Mouse (Mus musculus) kidney, adult 2 months (tissue): ENCODE data around the gene Gpld1. TPM values are rescaled to one million over a fixed set of nuclear protein-coding genes. Genes with fewer than 3 reads are reported as not detected.

ENCODE experiments used
- DNase-seq: peaks from one replicate; pipeline ENCODE4 v3.0.0; 2021
- H3K27ac ChIP-seq: fragments of 200-500 bp; 2 replicates; pipeline ENCODE4 v1.5.1; 2012; ENCODE audit warnings: low read depth, low read length, control low read depth, inconsistent platforms; ENCODE audit not compliant: insufficient read depth
- H3K27me3 ChIP-seq: fragments of 200-500 bp; replicated peaks from 2 replicates; pipeline ENCODE4 v1.6.1; 2012; ENCODE audit warnings: mild to moderate bottlenecking, moderate library complexity, low read length, inconsistent platforms; ENCODE audit not compliant: control insufficient read depth, insufficient read depth
- H3K36me3 ChIP-seq: fragments of 200-500 bp; 2 replicates; pipeline ENCODE4 v1.6.1; 2012; ENCODE audit warnings: mild to moderate bottlenecking, moderate library complexity, low read length, inconsistent platforms; ENCODE audit not compliant: control insufficient read depth, insufficient read depth
- H3K4me1 ChIP-seq: fragments of 200-500 bp; 2 replicates; pipeline ENCODE4 v1.6.1; 2011; ENCODE audit warnings: low read length; ENCODE audit not compliant: control insufficient read depth, insufficient read depth
- H3K4me3 ChIP-seq: fragments of 200-500 bp; 2 replicates; pipeline ENCODE4 v1.5.1; 2011; ENCODE audit warnings: mild to moderate bottlenecking, low read depth, low read length, control low read depth; ENCODE audit not compliant: insufficient read depth
- CTCF ChIP-seq: fragments of 200-500 bp; conservative IDR thresholded peaks from 2 replicates; pipeline ENCODE4 v1.5.1; 2011; ENCODE audit warnings: low read depth, mild to moderate bottlenecking, control low read depth, low read length, moderate library complexity, mixed read lengths; ENCODE audit not compliant: insufficient read depth, insufficient read length
- POLR2A ChIP-seq: fragments of 200-500 bp; IDR thresholded peaks from one replicate; pipeline ENCODE4 v1.6.1; 2011; ENCODE audit warnings: low read depth, low read length, control low read depth
- WGBS: fragments of 180-500 bp; shearing (Covaris S2); methylation state at CpG from one replicate; pipeline ENCODE4 v1.1.7; 2018; 5-methylcytosine and 5-hydroxymethylcytosine counted together
- polyA plus RNA-seq: library from polyadenylated mRNA; depleted of rRNA; stranded (reverse); fragments of >200 nt; gene quantifications from 2 replicates; pipeline ENCODE4 v1.2.3, GENCODE M21; 2012

The Gpld1 gene
- polyA plus RNA-seq, 1 experiment: 1.3 TPM

GRCm38 (mm10) chr13:24948870-24949269, 5.9 kb downstream of the Gpld1 start:
- Histone ChIP-seq H3K4me3 (no peak overlapping the region), H3K36me3 (no peaks in the 10 kb centered on the region), H3K27ac (no peak overlapping the region), H3K4me1 (no peaks in the 10 kb centered on the region), H3K27me3 (no peaks in the 10 kb centered on the region)
- WGBS: 90% methylated on average over 6 of the region's 6 CpGs
- no peak for DNase-seq
- TF ChIP-seq POLR2A: no peak
- no peak for TF ChIP-seq CTCF

DNA sequence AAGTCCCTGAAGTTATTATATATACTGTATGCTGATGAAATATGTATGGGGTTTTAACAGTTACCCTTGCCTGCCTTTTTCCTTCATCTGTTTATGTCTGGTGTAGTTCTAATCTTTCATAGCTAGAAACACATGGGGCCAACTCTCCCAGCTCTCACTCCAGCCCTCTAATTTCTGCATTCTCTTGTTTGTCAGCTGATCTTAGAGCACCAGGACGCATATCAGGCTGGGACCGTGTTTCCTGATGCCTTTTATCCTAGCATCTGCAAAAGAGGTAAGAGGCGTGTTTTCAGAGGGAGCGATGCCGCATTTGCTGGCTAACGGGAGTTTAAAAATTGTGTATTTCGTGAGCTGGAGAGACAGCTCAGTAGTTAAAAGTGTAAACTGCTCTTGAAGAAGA, 9.7 kb downstream of the Gpld1 start:
- Histone ChIP-seq H3K4me1 (no peaks in the 10 kb centered on the region), H3K27ac (no peak overlapping the region), H3K36me3 (no peaks in the 10 kb centered on the region), H3K27me3 (no peaks in the 10 kb centered on the region), H3K4me3 (no peak overlapping the region)
- 85% methylated on average over 7 of the region's 7 CpGs for WGBS
- no peak for DNase-seq
- TF ChIP-seq CTCF: no peak
- no peak for TF ChIP-seq POLR2A

- Histone ChIP-seq H3K4me3 (no peak overlapping the region), H3K27me3 (no peaks in the 10 kb centered on the region), H3K27ac (no peak overlapping the region), H3K4me1 (peaks cover 2% of the 10 kb centered on the region; the same call in 1 of the 2 replicates), H3K36me3 (no peaks in the 10 kb centered on the region)
- WGBS: 60% methylated on average over 11 of the region's 11 CpGs
- no peak for DNase-seq
- TF ChIP-seq POLR2A (no peak), CTCF (no peak)
These were observed 12.1 kb downstream of the Gpld1 start for GRCm38 (mm10) chr13:24955091-24955490.

GRCm38 (mm10) chr13:24955500-24955899, 12.5 kb downstream of the Gpld1 start:
- H3K27me3 ChIP-seq: no peaks in the 10 kb centered on the region
- no peak overlapping the region for H3K4me3 ChIP-seq
- H3K4me1 ChIP-seq: peaks cover 3% of the 10 kb centered on the region; the same call in 1 of the 2 replicates
- H3K36me3 ChIP-seq: no peaks in the 10 kb centered on the region
- TF ChIP-seq CTCF: no peak
- TF ChIP-seq POLR2A: no peak
- no peak overlapping the region for H3K27ac ChIP-seq
- DNase-seq: no peak
- WGBS: 34% methylated on average over 10 of the region's 10 CpGs

DNA sequence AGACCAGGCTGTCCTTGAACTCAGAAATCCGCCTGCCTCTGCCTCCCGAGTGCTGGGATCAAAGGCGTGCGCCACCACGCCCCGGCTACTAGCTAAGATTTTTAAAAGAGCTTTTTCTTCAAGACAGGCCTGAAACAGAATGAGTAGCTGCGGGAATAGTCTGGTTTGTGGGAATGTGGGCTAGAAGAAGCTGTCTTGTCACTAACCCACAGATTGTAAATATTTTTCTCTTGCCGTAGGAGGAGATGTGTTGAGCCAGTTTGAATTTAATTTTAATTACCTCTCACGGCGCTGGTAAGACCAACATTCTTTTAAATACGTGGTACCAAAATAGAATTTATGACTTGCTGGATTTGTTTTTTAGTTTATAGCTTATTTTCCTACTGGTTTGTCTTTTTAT, 15.7 kb downstream of the Gpld1 start:
- Histone ChIP-seq H3K27me3 (no peaks in the 10 kb centered on the region), H3K27ac (no peak overlapping the region), H3K4me1 (peaks cover 3% of the 10 kb centered on the region; the same call in 1 of the 2 replicates), H3K4me3 (no peak overlapping the region), H3K36me3 (no peaks in the 10 kb centered on the region)
- TF ChIP-seq POLR2A (no peak), CTCF (no peak)
- DNase-seq: no peak
- WGBS: 82% methylated on average over 11 of the region's 11 CpGs

DNA sequence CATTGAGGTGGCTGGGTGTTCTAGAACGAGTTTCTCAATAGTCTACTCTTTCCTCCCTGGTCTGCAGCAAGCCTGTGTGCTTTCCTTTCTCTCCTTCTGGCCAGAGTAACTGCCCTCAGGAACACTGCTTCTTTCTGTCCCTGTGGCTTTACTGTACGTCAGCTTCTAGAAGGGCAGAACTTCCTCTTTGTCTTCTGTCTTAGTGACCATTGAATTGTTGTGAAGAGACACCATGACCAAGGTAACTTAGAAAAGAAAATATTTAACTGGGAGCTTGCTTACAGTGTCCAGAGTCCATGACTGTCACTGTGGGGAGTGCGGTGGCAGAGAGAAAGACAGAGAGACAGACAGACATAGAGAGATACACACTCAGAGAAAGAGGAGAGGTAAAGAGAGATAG, 17.1 kb downstream of the Gpld1 start:
- Histone ChIP-seq H3K27ac (peak overlapping the region; percentile 82; the same call in 1 of the 2 replicates), H3K4me3 (no peak overlapping the region), H3K4me1 (peaks cover 3% of the 10 kb centered on the region; the same call in 1 of the 2 replicates), H3K27me3 (no peaks in the 10 kb centered on the region), H3K36me3 (no peaks in the 10 kb centered on the region)
- DNase-seq: peak; percentile 58
- WGBS: 54% methylated on average over 3 of the region's 3 CpGs
- TF ChIP-seq POLR2A (no peak), CTCF (no peak)

GRCm38 (mm10) chr13:24962119-24962518, 19.2 kb downstream of the Gpld1 start:
- no peaks in the 10 kb centered on the region for H3K36me3 ChIP-seq
- WGBS: 92% methylated on average over 8 of the region's 8 CpGs
- H3K4me1 ChIP-seq: peaks cover 6% of the 10 kb centered on the region; the same call in 1 of the 2 replicates
- no peaks in the 10 kb centered on the region for H3K27me3 ChIP-seq
- no peak overlapping the region for H3K27ac ChIP-seq
- no peak overlapping the region for H3K4me3 ChIP-seq
- no peak for DNase-seq
- TF ChIP-seq CTCF: no peak
- no peak for TF ChIP-seq POLR2A
